In genomic region chr11:102267480-102267879, GRCm38 (mm10) we compare ENCODE assay signal across 7 mouse cellular contexts. TPM values are rescaled to one million over a fixed set of nuclear protein-coding genes. Genes with fewer than 3 reads are reported as not detected.
A peak's percentile ranks its signal among the peaks of the same experiment; 100 is the strongest.
DNase-seq lines count a peak whose midpoint lies in the region; ATAC-seq lines count a peak whose summit lies in the region.

No protein-coding gene starts in this region.

- H3K27me3 ChIP-seq in hindbrain, embryonic 14.5 days (ENCODE audit: control insufficient read depth, insufficient read depth, low read length): no peaks in the 10 kb centered on the region

- peak; percentile 39 for DNase-seq in T-cell, adult 2 months (ENCODE audit: low spot score)
- peak; percentile 88 to 89 for DNase-seq in cerebellum, postnatal 10 days
- peak; percentile 86 for DNase-seq in gastrocnemius, adult 18-20 months (ENCODE audit: low spot score)
- DNase-seq in hindbrain, embryonic 14.5 days (ENCODE audit: low spot score): peak; percentile 79
- peak; percentile 69 to 70 for DNase-seq in left cerebral cortex, adult 18-20 months (ENCODE audit: low spot score in 2 of 2)
- DNase-seq in right cerebral cortex, postnatal 14 days: peak; percentile 73

- ATAC-seq in hindbrain, embryonic 14.5 days (ENCODE audit: low FRiP score): peak; percentile 66; the same call in 1 of the 2 replicates
- peak; percentile 87 for ATAC-seq in megakaryocyte, adult 5-6 weeks (ENCODE audit: poor library complexity, severe bottlenecking)

- H3K4me3 ChIP-seq in hindbrain, embryonic 14.5 days (replicated peaks; ENCODE audit: low read length): no peak overlapping the region

- WGBS in hindbrain, embryonic 14.5 days: 9% methylated on average over 11 of the region's 11 CpGs

- no peak overlapping the region for H3K4me2 ChIP-seq in hindbrain, embryonic 14.5 days (replicated peaks)

- no peaks in the 10 kb centered on the region for H3K4me1 ChIP-seq in hindbrain, embryonic 14.5 days (replicated peaks; ENCODE audit: control insufficient read depth, insufficient read depth, low read length)

- H3K9me3 ChIP-seq in hindbrain, embryonic 14.5 days (ENCODE audit: control insufficient read depth, low read length): no peaks in the 10 kb centered on the region

- no peak overlapping the region for H3K9ac ChIP-seq in hindbrain, embryonic 14.5 days

- H3K27ac ChIP-seq in hindbrain, embryonic 14.5 days: no peak overlapping the region

- no peaks in the 10 kb centered on the region for H3K36me3 ChIP-seq in hindbrain, embryonic 14.5 days (replicated peaks; ENCODE audit: control insufficient read depth, insufficient read depth)

RNA-seq across cellular contexts. Expression of gene Asb16, which starts 1.1 kb away (rescaled TPM):
- total RNA-seq in gastrocnemius, adult 18-20 months (2021): 10 to 100 TPM; 86.0 to 97.5 TPM
- 0.07 and 0.18 TPM in 2 replicates for polyA plus RNA-seq in hindbrain, embryonic 14.5 days (2014; fragmentation: Nextera tagmentation; extraction: Ambion mirVana)
- total RNA-seq in left cerebral cortex, adult 18-20 months (2021): 1 to 10 TPM; 2.2 to 2.9 TPM
- 0.04 TPM in 1 of 2 replicates, not detected in the other for total RNA-seq in megakaryocyte, adult 5-6 weeks (2015)
- not detected in 2 replicates for total RNA-seq in megakaryocyte, adult 5-6 weeks (2017)

RNA-seq across cellular contexts. Expression of gene Tmub2, which starts 17.3 kb away (rescaled TPM):
- 10 to 100 TPM; 14.6 to 15.8 TPM for total RNA-seq in gastrocnemius, adult 18-20 months (2021)
- polyA plus RNA-seq in hindbrain, embryonic 14.5 days (2014; fragmentation: Nextera tagmentation; extraction: Ambion mirVana): 74.3 and 77.8 TPM in 2 replicates
- total RNA-seq in left cerebral cortex, adult 18-20 months (2021): 10 to 100 TPM; 65.1 to 71.0 TPM
- total RNA-seq in megakaryocyte, adult 5-6 weeks (2015): 20.8 and 22.0 TPM in 2 replicates
- total RNA-seq in megakaryocyte, adult 5-6 weeks (2017): 27.0 and 27.5 TPM in 2 replicates

RNA-seq across cellular contexts. Expression of gene BC030867, which starts 18.8 kb away (rescaled TPM):
- total RNA-seq in gastrocnemius, adult 18-20 months (2021): not detected
- 1.8 and 2.9 TPM in 2 replicates for polyA plus RNA-seq in hindbrain, embryonic 14.5 days (2014; fragmentation: Nextera tagmentation; extraction: Ambion mirVana)
- 1 to 10 TPM; 1.0 to 2.3 TPM for total RNA-seq in left cerebral cortex, adult 18-20 months (2021)
- total RNA-seq in megakaryocyte, adult 5-6 weeks (2015): 8.7 and 12.8 TPM in 2 replicates
- 4.6 and 5.0 TPM in 2 replicates for total RNA-seq in megakaryocyte, adult 5-6 weeks (2017)

RNA-seq across cellular contexts. Expression of gene Atxn7l3, which starts 29.0 kb away (rescaled TPM):
- 10 to 100 TPM in 1 of 2 experiments, 1 to 10 TPM in 1; 9.3 to 13.0 TPM for total RNA-seq in gastrocnemius, adult 18-20 months (2021)
- 37.3 and 37.5 TPM in 2 replicates for polyA plus RNA-seq in hindbrain, embryonic 14.5 days (2014; fragmentation: Nextera tagmentation; extraction: Ambion mirVana)
- total RNA-seq in left cerebral cortex, adult 18-20 months (2021): 100 to 1,000 TPM; 224 to 230 TPM
- total RNA-seq in megakaryocyte, adult 5-6 weeks (2015): 24.9 and 26.9 TPM in 2 replicates
- 25.5 and 25.7 TPM in 2 replicates for total RNA-seq in megakaryocyte, adult 5-6 weeks (2017)

RNA-seq across cellular contexts. Expression of gene Hdac5, which starts 37.5 kb away (rescaled TPM):
- 100 to 1,000 TPM in 1 of 2 experiments, 10 to 100 TPM in 1; 73.6 to 104 TPM for total RNA-seq in gastrocnemius, adult 18-20 months (2021)
- polyA plus RNA-seq in hindbrain, embryonic 14.5 days (2014; fragmentation: Nextera tagmentation; extraction: Ambion mirVana): 40.7 and 50.8 TPM in 2 replicates
- total RNA-seq in left cerebral cortex, adult 18-20 months (2021): 100 to 1,000 TPM; 298 to 303 TPM
- total RNA-seq in megakaryocyte, adult 5-6 weeks (2015): 35.0 and 47.6 TPM in 2 replicates
- 36.2 and 36.5 TPM in 2 replicates for total RNA-seq in megakaryocyte, adult 5-6 weeks (2017)

Comparison
In these comparisons a context has a peak if more than half of its experiments do, and no peak if none do; other contexts are left out.
1. RNA of gene Asb16, which starts 1.1 kb away (total RNA-seq): 86.0 to 97.5 TPM in gastrocnemius, adult 18-20 months; 2.2 to 2.9 TPM in left cerebral cortex, adult 18-20 months and 0.04 TPM in megakaryocyte, adult 5-6 weeks; every median in the first group is over 10 times any median in the second.
2. Peak in every context shown above with its lines, with median percentiles within 50 percentile points of each other: DNase-seq.